Mouse (Mus musculus) heart, postnatal 0 days (tissue): ENCODE results near the gene Apopt1.
A peak's percentile ranks its signal among the peaks of the same experiment; 100 is the strongest.

Experiments
- CTCF ChIP-seq: IDR thresholded peaks from 2 replicates; pipeline ENCODE4 v1.5.1; 2016; ENCODE audit warnings: antibody characterized with exemption, control low read depth, low read depth
- EP300 ChIP-seq: IDR thresholded peaks from 2 replicates; pipeline ENCODE4 v1.6.1; 2016; ENCODE audit warnings: antibody characterized with exemption, low read depth

DNA sequence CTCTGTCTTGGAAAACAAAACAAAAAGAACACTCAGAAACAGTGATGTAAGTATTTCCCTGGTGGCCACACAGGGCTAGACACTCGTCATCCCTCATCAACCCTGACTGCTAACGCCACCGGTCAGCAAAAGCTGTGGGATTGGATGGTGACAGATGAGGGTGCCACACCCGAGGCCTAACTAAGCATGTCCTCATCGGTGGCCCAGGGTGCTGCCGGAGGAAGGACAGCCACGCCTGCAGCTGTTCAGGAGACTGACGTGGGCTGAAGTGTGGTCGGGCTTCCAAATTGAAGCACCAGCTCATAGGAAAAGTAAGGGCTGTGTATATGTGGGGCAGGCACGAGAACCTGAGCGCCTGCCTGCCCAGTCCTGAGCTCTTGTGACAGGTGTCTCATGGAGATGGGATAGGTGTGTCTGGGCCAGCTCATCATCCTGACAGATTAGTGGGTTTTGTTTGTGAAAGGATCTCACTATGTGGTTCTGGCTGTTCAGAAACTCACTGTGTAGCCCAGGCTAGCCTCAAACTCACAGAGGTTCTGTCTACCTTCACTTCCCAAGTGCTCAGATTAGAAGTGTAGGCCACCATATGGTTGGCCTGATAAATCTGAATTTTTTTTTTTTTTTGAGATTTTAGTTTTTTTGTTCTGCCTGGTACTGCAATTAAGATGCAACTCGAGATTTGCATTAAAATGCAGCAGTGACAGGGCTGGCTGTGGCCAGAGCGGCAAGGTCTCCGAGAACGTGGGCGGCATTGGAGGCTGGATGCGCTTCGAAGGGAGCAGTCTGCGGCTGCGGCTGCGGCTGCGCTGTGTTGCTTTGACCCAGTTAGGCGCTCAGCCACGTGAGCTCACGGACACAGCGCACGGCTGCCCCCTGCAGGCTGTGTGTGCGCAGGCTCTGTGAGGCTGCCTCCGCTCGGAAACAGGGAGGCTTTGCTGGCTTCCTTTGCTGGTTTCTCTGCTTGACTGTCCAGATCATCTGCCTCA, 19.1 kb downstream of the Apopt1 start:
- no peak for TF ChIP-seq EP300
- TF ChIP-seq CTCF: peak; percentile 99
